Mouse (Mus musculus) forebrain, postnatal 0 days (tissue): ENCODE measurements around the gene Zfp92. TPM values are rescaled to one million over a fixed set of nuclear protein-coding genes. Genes with fewer than 3 reads are reported as not detected.
A peak's percentile ranks its signal among the peaks of the same experiment; 100 is the strongest.

Experiments used
- ATAC-seq: fragments of 200-750 bp; cut with Nextera tagmentation; 2 replicates; pipeline ENCODE4 v1.8.0; 2017; ENCODE audit warnings: mild to moderate bottlenecking, moderate library complexity
- DNase-seq: peaks from one replicate; pipeline ENCODE4 v3.0.0-alpha.2; 2015
- H3K27ac ChIP-seq: fragments of 300-500 bp; sonication (generic); 2 replicates; pipeline ENCODE4 v1.5.1; 2014; ENCODE audit warnings: low read depth, mild to moderate bottlenecking, antibody characterized with exemption, low read length, moderate library complexity, mixed read lengths
- H3K27me3 ChIP-seq: fragments of 300-500 bp; sonication (generic); 2 replicates; pipeline ENCODE4 v1.6.1; 2014; ENCODE audit warnings: mild to moderate bottlenecking, low read length, mixed read lengths; ENCODE audit not compliant: insufficient read depth
- H3K36me3 ChIP-seq: fragments of 300-500 bp; sonication (generic); 2 replicates; pipeline ENCODE4 v1.6.1; 2014; ENCODE audit warnings: mild to moderate bottlenecking, moderate library complexity; ENCODE audit not compliant: insufficient read depth
- H3K4me1 ChIP-seq: fragments of 300-500 bp; sonication (generic); 2 replicates; pipeline ENCODE4 v1.6.1; 2014; ENCODE audit warnings: antibody characterized with exemption; ENCODE audit not compliant: insufficient read depth
- H3K4me2 ChIP-seq: fragments of 300-500 bp; sonication (generic); 2 replicates; pipeline ENCODE4 v1.6.1; 2014; ENCODE audit warnings: low read depth, mild to moderate bottlenecking, moderate library complexity
- H3K4me3 ChIP-seq: fragments of 300-500 bp; sonication (generic); 2 replicates; pipeline ENCODE4 v1.5.1; 2014; ENCODE audit warnings: low read depth, low read length, mixed read lengths
- H3K9ac ChIP-seq: fragments of 300-500 bp; sonication (generic); 2 replicates; pipeline ENCODE4 v1.6.1; 2014; ENCODE audit warnings: mild to moderate bottlenecking
- H3K9me3 ChIP-seq: fragments of 300-500 bp; sonication (generic); 2 replicates; pipeline ENCODE4 v1.6.1; 2016; ENCODE audit warnings: low read length
- CTCF ChIP-seq: sonication (generic); IDR thresholded peaks from 2 replicates; pipeline ENCODE4 v1.5.1; 2016; ENCODE audit warnings: antibody characterized with exemption, control low read depth, low read depth
- WGBS: fragments of 180-500 bp; shearing (Covaris S2); extraction: QIAGEN DNeasy Blood & Tissue Kit; methylation state at CpG from one replicate; pipeline ENCODE4 v1.1.7; 2014; 5-methylcytosine and 5-hydroxymethylcytosine counted together
- polyA plus RNA-seq: library from polyadenylated mRNA; unstranded; fragments of >200 nt; fragmentation: Nextera tagmentation; extraction: Ambion mirVana; gene quantifications from 2 replicates; pipeline ENCODE4 v1.2.1, GENCODE M21; 2015
- total RNA-seq: library from RNA; depleted of rRNA; stranded (reverse); fragments of >200 nt; gene quantifications from 2 replicates; pipeline ENCODE4 v1.2.3, GENCODE M21; 2014

The Zfp92 gene
- total and polyA plus RNA-seq, 2 experiments from 2014 or later, result 0.80 to 4.0 TPM

DNA sequence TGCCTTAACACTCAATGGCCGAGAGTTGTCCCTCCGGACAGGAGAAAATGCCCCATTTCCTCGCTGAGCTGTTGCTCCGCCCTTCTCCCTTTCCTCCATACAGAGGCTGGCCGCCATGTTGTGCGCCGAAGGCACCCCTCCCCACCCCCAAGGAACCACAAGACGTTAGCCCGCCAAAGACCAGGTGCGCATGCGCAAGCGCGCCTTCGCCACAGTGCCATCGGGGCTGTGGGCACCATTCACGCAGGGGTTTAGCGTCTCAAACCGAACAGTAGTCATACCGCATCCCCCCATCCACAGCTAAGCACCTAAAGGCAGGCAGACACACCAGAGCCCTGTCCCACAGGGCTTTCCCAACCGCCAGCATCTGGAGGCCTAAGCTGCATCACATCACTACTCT, 9.9 kb upstream of the Zfp92 start:
- TF ChIP-seq CTCF, result no peak
- Histone ChIP-seq H3K36me3 (no peaks in the 10 kb centered on the region), H3K9ac (no peak overlapping the region), H3K4me3 (no peak overlapping the region), H3K27me3 (no peaks in the 10 kb centered on the region), H3K4me2 (no peak overlapping the region), H3K4me1 (no peaks in the 10 kb centered on the region), H3K27ac (no peak overlapping the region), H3K9me3 (no peaks in the 10 kb centered on the region)
- DNase-seq, result no peak
- ATAC-seq, result no peak
- WGBS, result 87% methylated on average over 20 of the region's 20 CpGs

DNA sequence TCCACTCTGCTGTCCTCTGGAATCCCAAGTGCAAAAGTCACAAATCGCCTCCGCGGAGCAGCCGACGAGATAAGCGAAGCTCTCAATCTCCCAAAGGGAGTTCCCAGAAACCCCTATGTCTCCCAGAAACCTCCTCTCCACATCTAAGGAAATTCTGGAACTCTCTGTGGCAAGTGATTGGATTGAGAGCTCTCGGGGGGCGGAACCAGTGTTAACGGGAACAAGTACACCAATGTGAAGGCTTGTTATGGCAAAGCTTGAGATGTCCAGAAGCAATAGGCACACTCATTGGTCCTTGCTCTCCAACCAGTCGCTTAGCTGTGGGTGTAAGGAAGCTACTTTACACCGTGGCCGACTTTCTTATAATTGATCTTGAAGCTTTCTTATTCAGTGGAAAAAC, 9.3 kb upstream of the Zfp92 start:
- Histone ChIP-seq H3K9me3 (no peaks in the 10 kb centered on the region), H3K9ac (no peak overlapping the region), H3K4me2 (no peak overlapping the region), H3K4me3 (no peak overlapping the region), H3K36me3 (no peaks in the 10 kb centered on the region), H3K27me3 (no peaks in the 10 kb centered on the region), H3K27ac (no peak overlapping the region), H3K4me1 (no peaks in the 10 kb centered on the region)
- 93% methylated on average over 12 of the region's 12 CpGs for WGBS
- ATAC-seq (no peak), DNase-seq (no peak)
- no peak for TF ChIP-seq CTCF

DNA sequence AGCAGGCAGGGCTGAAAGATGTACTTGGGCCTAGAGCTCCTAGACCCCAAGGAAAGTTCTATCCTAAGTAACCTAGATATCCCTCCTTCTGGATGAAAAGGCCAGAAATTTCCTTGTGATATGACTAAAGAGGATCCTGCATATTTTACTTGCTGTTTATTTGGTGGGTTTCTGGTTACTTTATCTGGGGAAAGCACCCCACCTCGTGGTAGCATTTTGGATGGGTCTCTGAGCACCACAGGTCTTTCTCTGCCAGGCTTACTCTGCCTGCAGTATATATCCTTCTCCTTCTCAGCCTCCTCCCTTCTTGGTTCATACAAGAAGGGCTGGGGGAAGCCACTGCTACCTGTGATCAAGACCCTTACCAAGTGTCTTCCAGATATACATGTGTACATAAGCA, 1.9 kb downstream of the Zfp92 start:
- DNase-seq (peak; percentile 13), ATAC-seq (peak; percentile 32; the same call in 1 of the 2 replicates)
- Histone ChIP-seq H3K27me3 (no peaks in the 10 kb centered on the region), H3K36me3 (no peaks in the 10 kb centered on the region), H3K9me3 (no peaks in the 10 kb centered on the region), H3K9ac (no peak overlapping the region), H3K4me2 (no peak overlapping the region), H3K4me1 (no peaks in the 10 kb centered on the region), H3K4me3 (no peak overlapping the region), H3K27ac (no peak overlapping the region)
- WGBS, result 43% methylated on average over 1 of the region's 1 CpGs
- TF ChIP-seq CTCF, result 0 out of 2 replicates have a peak, but pooled peaks have one; percentile 23

DNA sequence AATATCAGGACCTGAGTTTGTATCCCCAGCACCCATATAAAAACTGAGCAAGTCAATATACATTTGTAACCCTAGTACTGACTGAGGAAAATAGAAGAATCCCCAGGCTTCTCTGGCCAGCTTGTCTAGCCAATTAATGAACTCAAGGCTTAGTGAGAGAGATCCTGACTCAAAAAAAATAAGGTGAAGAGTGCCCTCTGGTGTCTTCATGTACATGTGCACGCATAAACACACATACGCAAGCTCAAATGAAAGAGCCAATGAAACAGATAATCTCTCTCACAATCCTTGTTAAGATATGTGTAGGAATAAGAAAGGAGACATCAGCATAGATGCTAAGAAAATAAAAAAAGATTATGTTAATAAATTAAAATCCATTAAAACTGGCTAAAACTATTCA, 19.1 kb downstream of the Zfp92 start:
- no peak for ATAC-seq

DNA sequence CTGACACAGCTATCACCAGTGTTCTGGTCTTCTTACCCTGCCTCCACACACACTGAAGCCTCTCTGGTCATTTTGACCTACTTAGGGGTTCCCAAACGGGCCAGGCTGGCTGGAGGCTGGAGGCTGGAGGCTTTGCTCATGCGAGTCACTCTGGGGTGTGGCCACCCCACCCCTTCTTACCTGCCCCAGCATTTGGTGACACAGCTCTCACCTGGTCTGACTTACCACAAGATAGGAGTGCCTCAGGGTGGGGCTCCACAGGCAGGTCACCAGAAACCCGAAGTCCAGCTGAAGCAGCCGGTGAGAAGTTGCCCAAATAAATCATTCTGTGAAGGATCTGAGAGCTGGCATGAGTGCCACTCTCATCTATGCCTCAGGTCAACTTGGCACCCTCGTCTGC, 22.0 kb downstream of the Zfp92 start:
- Histone ChIP-seq H3K4me2 (no peak overlapping the region), H3K9me3 (no peaks in the 10 kb centered on the region), H3K4me1 (no peaks in the 10 kb centered on the region), H3K9ac (no peak overlapping the region), H3K4me3 (no peak overlapping the region), H3K36me3 (no peaks in the 10 kb centered on the region), H3K27me3 (no peaks in the 10 kb centered on the region), H3K27ac (no peak overlapping the region)
- DNase-seq (no peak), ATAC-seq (no peak)
- no peak for TF ChIP-seq CTCF
- 66% methylated on average over 5 of the region's 5 CpGs for WGBS

More for the DNA sequence above, 19.1 kb downstream of the Zfp92 start:
- Histone ChIP-seq H3K27me3 (no peaks in the 10 kb centered on the region), H3K27ac (no peak overlapping the region), H3K36me3 (no peaks in the 10 kb centered on the region), H3K9me3 (no peaks in the 10 kb centered on the region), H3K4me3 (no peak overlapping the region), H3K9ac (no peak overlapping the region), H3K4me1 (no peaks in the 10 kb centered on the region), H3K4me2 (no peak overlapping the region)
- DNase-seq, result peak; percentile 3
- 88% methylated on average over 2 of the region's 2 CpGs for WGBS
- TF ChIP-seq CTCF, result peak; percentile 38

DNA sequence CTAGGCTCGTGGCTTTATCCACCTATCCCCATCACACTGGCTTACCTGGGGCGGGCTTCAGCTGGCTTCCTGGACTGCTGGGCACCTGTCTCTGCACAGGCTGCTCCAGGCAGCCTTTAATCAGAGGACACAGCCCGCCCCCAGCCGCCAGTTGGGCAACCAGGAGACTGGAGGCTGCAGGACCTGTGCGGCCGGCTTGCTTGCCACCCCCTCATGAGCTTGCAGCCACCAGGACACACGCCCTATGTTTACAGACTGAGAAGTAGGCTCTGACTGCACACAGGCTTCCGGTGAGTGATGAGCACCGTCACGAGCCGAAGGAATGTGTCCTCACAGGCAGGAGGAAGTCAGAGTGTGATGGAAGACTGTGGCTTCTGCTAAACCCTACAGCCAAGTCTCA, 24.4 kb downstream of the Zfp92 start, which contains the start of gene Trex2:
Trex2 (minus strand) TSS at position 93 of the 400 bp plus-strand sequence.
- H3K4me3 ChIP-seq, result no peak within 1 kb of the TSS
- H3K9ac ChIP-seq, result no peak within 1 kb of the TSS
- no peaks in the 10 kb centered on the region for H3K36me3 ChIP-seq
- no peaks in the 10 kb centered on the region for H3K27me3 ChIP-seq
- ATAC-seq (no peak), DNase-seq (no peak)
- H3K4me1 ChIP-seq, result no peaks in the 10 kb centered on the region
- TF ChIP-seq CTCF, result no peak
- no peak within 1 kb of the TSS for H3K4me2 ChIP-seq
- 80% methylated on average over 11 of the region's 11 CpGs for WGBS
- no peaks in the 10 kb centered on the region for H3K9me3 ChIP-seq
- H3K27ac ChIP-seq, result no peak within 1 kb of the TSS

DNA sequence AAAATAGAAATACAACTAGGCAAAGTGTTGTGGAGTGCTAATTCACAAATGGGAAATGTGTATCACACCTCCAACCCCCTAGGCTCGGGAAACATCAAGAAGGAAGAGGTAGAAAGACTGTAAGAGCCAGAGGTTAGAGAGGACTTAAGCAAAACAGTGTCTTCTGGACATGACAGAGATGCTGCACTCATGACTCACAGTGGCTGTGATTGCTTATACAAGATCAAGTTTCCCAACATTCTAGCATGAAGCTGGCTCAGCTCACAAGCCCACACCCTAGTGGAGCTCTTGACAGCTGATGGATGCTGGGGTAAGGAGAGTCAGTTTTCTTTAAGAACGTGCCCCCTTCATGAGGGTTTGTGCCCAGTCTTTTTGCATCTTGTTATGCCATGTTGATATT, 30.5 kb downstream of the Zfp92 start:
- Histone ChIP-seq H3K9me3 (no peaks in the 10 kb centered on the region), H3K27ac (no peak overlapping the region), H3K4me2 (no peak overlapping the region), H3K27me3 (no peaks in the 10 kb centered on the region), H3K4me3 (no peak overlapping the region), H3K4me1 (no peaks in the 10 kb centered on the region), H3K36me3 (0 out of 2 replicates have a peak, but pooled peaks cover 4% of the 10 kb centered on the region), H3K9ac (no peak overlapping the region)
- no peak for TF ChIP-seq CTCF
- 63% methylated on average over 2 of the region's 2 CpGs for WGBS
- no peak for ATAC-seq
- no peak for DNase-seq
